Mouse (Mus musculus) liver, embryonic 13.5 days (tissue): ENCODE results near the gene Dcaf12. TPM values are rescaled to one million over a fixed set of nuclear protein-coding genes. Genes with fewer than 3 reads are reported as not detected.
A peak's percentile ranks its signal among the peaks of the same experiment; 100 is the strongest.

Experiments
- ATAC-seq: fragments of 200-750 bp; cut with Nextera tagmentation; 2 replicates; pipeline ENCODE4 v1.8.0; 2017; ENCODE audit warnings: low read depth, mild to moderate bottlenecking, moderate number of reproducible peaks, moderate library complexity
- DNase-seq: peaks from one replicate; pipeline ENCODE4 v3.0.0; 2022
- H3K27ac ChIP-seq: fragments of 300-500 bp; sonication (generic); 2 replicates; pipeline ENCODE4 v1.5.1; 2015; ENCODE audit warnings: moderate library complexity, mild to moderate bottlenecking, inconsistent platforms
- H3K27me3 ChIP-seq: fragments of 300-500 bp; sonication (generic); 2 replicates; pipeline ENCODE4 v1.6.1; 2015; ENCODE audit warnings: mild to moderate bottlenecking, inconsistent platforms
- H3K36me3 ChIP-seq: fragments of 300-500 bp; sonication (generic); 2 replicates; pipeline ENCODE4 v1.6.1; 2015; ENCODE audit warnings: mild to moderate bottlenecking, inconsistent platforms
- H3K4me1 ChIP-seq: fragments of 300-500 bp; sonication (generic); replicated peaks from 2 replicates; pipeline ENCODE4 v1.6.1; 2015; ENCODE audit warnings: inconsistent platforms
- H3K4me2 ChIP-seq: fragments of 300-500 bp; sonication (generic); 2 replicates; pipeline ENCODE4 v1.6.1; 2015; ENCODE audit warnings: inconsistent platforms, mild to moderate bottlenecking, moderate library complexity
- H3K4me3 ChIP-seq: fragments of 300-500 bp; sonication (generic); replicated peaks from 2 replicates; pipeline ENCODE4 v1.5.1; 2015; ENCODE audit warnings: mild to moderate bottlenecking, inconsistent platforms
- H3K9ac ChIP-seq: fragments of 300-500 bp; sonication (generic); 2 replicates; pipeline ENCODE4 v1.6.1; 2015; ENCODE audit warnings: mild to moderate bottlenecking, inconsistent platforms
- H3K9me3 ChIP-seq: fragments of 300-500 bp; sonication (generic); replicated peaks from 2 replicates; pipeline ENCODE4 v1.6.1; 2016; ENCODE audit warnings: inconsistent platforms
- WGBS: fragments of 180-500 bp; shearing (Covaris S2); methylation state at CpG from one replicate; pipeline ENCODE4 v1.1.7; 2015; ENCODE audit not compliant: insufficient replicate concordance; 5-methylcytosine and 5-hydroxymethylcytosine counted together
- polyA plus RNA-seq: library from polyadenylated mRNA; unstranded; fragments of >200 nt; fragmentation: Nextera tagmentation; extraction: Ambion mirVana; gene quantifications from 2 replicates; pipeline ENCODE4 v1.2.1, GENCODE M21; 2015

Gene Dcaf12
- polyA plus RNA-seq, 1 experiment from 2014 or later: 66.0 TPM

- Histone ChIP-seq H3K9ac (no peak overlapping the region), H3K9me3 (no peaks in the 10 kb centered on the region), H3K36me3 (peaks cover 96% of the 10 kb centered on the region), H3K27me3 (no peaks in the 10 kb centered on the region), H3K4me3 (no peak overlapping the region), H3K4me1 (peaks cover 65% of the 10 kb centered on the region), H3K27ac (no peak overlapping the region), H3K4me2 (no peak overlapping the region)
- no peak for ATAC-seq
- DNase-seq: no peak
- 69% methylated on average over 6 of the region's 6 CpGs for WGBS
Measured at GRCm38 (mm10) chr4:41307406-41307805, 7.3 kb downstream of the Dcaf12 start.

DNA sequence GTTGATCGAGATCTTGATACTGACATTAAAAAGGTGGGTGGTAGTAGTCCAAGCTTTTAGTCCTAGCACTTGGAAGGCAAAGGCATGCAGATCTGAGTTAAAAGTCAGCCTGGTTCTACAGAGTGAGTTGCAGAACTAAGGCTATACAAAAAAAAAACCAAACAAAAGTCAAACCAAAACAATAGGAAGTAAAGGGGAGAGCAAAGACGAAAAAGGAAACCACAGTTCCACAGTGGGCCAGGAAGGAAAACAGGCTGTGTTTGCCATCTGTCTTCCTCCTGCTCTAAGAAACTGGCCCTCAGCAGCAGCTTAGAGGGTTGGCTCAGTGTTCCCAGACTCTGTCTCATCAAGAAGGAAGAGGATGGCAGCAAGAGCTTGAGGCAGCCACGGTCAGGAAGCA, 10.4 kb downstream of the Dcaf12 start:
- peaks cover 96% of the 10 kb centered on the region for H3K36me3 ChIP-seq
- no peak overlapping the region for H3K4me3 ChIP-seq
- H3K4me1 ChIP-seq: peaks cover 45% of the 10 kb centered on the region

GRCm38 (mm10) chr4:41303671-41304070, 11.0 kb downstream of the Dcaf12 start:
- Histone ChIP-seq H3K4me1 (peaks cover 47% of the 10 kb centered on the region), H3K36me3 (peaks cover 96% of the 10 kb centered on the region), H3K9me3 (no peaks in the 10 kb centered on the region), H3K27me3 (no peaks in the 10 kb centered on the region), H3K27ac (no peak overlapping the region), H3K4me3 (no peak overlapping the region), H3K9ac (no peak overlapping the region), H3K4me2 (no peak overlapping the region)
- no peak for DNase-seq
- 80% methylated on average over 7 of the region's 7 CpGs for WGBS
- peak; percentile 49 for ATAC-seq

More for the DNA sequence above, 10.4 kb downstream of the Dcaf12 start:
- no peak overlapping the region for H3K4me2 ChIP-seq
- DNase-seq (no peak), ATAC-seq (no peak)
- H3K27me3 ChIP-seq: no peaks in the 10 kb centered on the region
- H3K27ac ChIP-seq: peak overlapping the region; percentile 15; the same call in 1 of the 2 replicates
- no peak overlapping the region for H3K9ac ChIP-seq
- 33% methylated on average over 3 of the region's 3 CpGs for WGBS
- H3K9me3 ChIP-seq: no peaks in the 10 kb centered on the region

DNA sequence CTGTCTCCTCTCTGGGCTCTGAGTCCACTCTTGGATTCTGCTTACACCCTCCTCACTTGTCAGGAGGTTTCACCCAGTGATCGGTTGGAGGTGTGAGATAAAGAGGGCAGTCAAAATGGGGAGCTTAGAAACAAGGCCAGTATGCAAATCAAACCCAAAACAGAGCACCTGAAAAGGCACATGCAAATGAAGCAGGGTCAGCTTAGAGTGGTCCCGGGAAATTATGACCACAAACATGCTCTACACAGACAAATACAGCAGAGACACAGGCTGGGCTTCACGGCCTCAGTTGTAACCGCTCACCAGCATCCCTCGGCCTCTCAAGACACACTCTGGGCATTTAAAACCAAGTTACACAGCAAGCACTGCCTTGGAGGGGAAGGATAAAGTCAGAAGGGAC, 15.7 kb downstream of the Dcaf12 start:
- Histone ChIP-seq H3K9me3 (no peaks in the 10 kb centered on the region), H3K36me3 (peaks cover 99% of the 10 kb centered on the region), H3K27ac (no peak overlapping the region), H3K9ac (no peak overlapping the region), H3K4me2 (no peak overlapping the region), H3K4me3 (no peak overlapping the region), H3K27me3 (no peaks in the 10 kb centered on the region), H3K4me1 (peaks cover 10% of the 10 kb centered on the region)
- DNase-seq (no peak), ATAC-seq (no peak)
- WGBS: 87% methylated on average over 5 of the region's 5 CpGs

- Histone ChIP-seq H3K4me2 (no peak overlapping the region), H3K36me3 (peaks cover 99% of the 10 kb centered on the region), H3K4me1 (0 out of 2 replicates have a peak, but pooled peaks cover 5% of the 10 kb centered on the region), H3K9me3 (no peaks in the 10 kb centered on the region), H3K9ac (no peak overlapping the region), H3K27me3 (no peaks in the 10 kb centered on the region), H3K4me3 (no peak overlapping the region), H3K27ac (no peak overlapping the region)
- ATAC-seq: no peak
- DNase-seq: no peak
- whole genome bisulfite sequencing: 90% methylated on average over 7 of the region's 7 CpGs
Measured at GRCm38 (mm10) chr4:41295960-41296359, 18.7 kb downstream of the Dcaf12 start.

GRCm38 (mm10) chr4:41295507-41295906, 19.2 kb downstream of the Dcaf12 start:
- Histone ChIP-seq H3K9ac (no peak overlapping the region), H3K4me1 (0 out of 2 replicates have a peak, but pooled peaks cover 5% of the 10 kb centered on the region), H3K27me3 (no peaks in the 10 kb centered on the region), H3K27ac (no peak overlapping the region), H3K4me2 (no peak overlapping the region), H3K36me3 (peaks cover 99% of the 10 kb centered on the region), H3K4me3 (no peak overlapping the region), H3K9me3 (no peaks in the 10 kb centered on the region)
- WGBS: 90% methylated on average over 11 of the region's 11 CpGs
- no peak for ATAC-seq
- no peak for DNase-seq

DNA sequence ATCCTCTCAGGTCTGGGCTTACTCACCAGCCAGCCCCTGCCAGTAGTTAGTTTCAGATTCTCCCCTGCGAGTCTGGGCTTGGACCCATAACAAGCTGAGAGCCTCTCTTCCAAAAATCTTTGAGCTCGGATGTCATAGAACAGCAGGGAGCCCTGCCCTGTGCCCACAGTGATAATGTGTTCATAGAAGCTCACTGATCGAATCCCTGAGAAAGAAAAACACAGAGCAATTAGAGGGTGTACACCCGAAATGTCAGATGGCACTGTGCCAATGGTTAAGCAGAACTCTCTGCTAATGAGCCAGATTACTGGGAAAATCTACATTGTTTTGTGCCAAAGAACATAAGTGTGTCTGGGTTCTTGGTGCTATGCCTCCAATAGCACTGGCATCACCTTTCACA, 20.8 kb downstream of the Dcaf12 start:
- peaks cover 94% of the 10 kb centered on the region for H3K36me3 ChIP-seq
- ATAC-seq: no peak
- WGBS: 86% methylated on average over 4 of the region's 4 CpGs

GRCm38 (mm10) chr4:41289802-41290201, 24.9 kb downstream of the Dcaf12 start:
- ATAC-seq (no peak), DNase-seq (no peak)
- H3K9ac ChIP-seq: no peak overlapping the region
- no peak overlapping the region for H3K4me2 ChIP-seq
- no peak overlapping the region for H3K4me3 ChIP-seq
- H3K27me3 ChIP-seq: no peaks in the 10 kb centered on the region
- H3K9me3 ChIP-seq: no peaks in the 10 kb centered on the region
- WGBS: 89% methylated on average over 7 of the region's 7 CpGs
- H3K27ac ChIP-seq: 0 out of 2 replicates have a peak overlapping the region, but pooled peaks have one; percentile 15
- peaks cover 54% of the 10 kb centered on the region for H3K36me3 ChIP-seq
- no peaks in the 10 kb centered on the region for H3K4me1 ChIP-seq

More for the DNA sequence above, 20.8 kb downstream of the Dcaf12 start:
- Histone ChIP-seq H3K27ac (no peak overlapping the region), H3K27me3 (no peaks in the 10 kb centered on the region), H3K4me2 (no peak overlapping the region), H3K4me1 (0 out of 2 replicates have a peak, but pooled peaks cover 1% of the 10 kb centered on the region), H3K4me3 (no peak overlapping the region), H3K9ac (no peak overlapping the region), H3K9me3 (no peaks in the 10 kb centered on the region)
- no peak for DNase-seq

DNA sequence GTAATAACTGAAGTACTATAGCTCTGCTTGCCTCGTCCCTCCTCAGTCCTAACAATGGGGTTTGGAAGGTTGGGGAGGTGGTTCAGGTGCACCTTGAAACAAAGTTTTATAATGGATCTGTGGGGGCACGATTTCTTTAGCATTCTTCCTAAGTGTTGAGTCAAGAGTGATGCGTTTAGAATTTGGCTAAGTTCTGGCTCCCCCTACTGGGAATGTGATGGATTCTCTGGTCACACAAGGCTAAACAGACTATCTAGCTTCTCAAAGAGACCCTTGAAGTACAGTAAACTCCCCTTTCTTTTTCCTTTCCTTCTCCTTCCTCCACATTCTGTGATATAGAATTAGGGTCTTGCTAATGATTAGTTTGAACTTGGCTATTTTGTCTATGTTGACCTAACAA, 28.3 kb downstream of the Dcaf12 start:
- Histone ChIP-seq H3K9ac (no peak overlapping the region), H3K27me3 (no peaks in the 10 kb centered on the region), H3K9me3 (no peaks in the 10 kb centered on the region), H3K4me3 (no peak overlapping the region), H3K4me1 (no peaks in the 10 kb centered on the region), H3K4me2 (no peak overlapping the region), H3K27ac (no peak overlapping the region), H3K36me3 (peaks cover 20% of the 10 kb centered on the region)
- ATAC-seq (no peak), DNase-seq (peak; percentile 21)
- WGBS: 10% methylated on average over 3 of the region's 3 CpGs

DNA sequence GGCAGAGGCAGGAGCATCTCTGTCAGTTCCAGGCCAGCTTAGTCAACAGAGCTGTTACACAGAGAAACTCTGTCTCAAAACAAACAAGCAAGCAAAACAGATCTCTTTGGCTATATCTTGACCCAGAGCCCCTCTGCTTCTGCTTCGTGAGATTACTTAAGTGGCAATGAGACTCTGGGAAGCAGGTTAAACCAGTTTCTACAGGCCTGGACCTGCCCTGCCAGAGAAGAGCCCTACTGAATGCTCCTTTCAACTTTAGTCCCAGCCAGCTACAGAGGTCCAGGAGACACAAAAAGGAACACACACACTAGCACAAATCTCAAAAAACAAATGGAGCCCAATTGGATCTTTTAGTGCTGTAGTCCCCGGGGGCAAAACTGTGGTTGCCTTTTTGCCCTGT, 30.6 kb downstream of the Dcaf12 start:
- Histone ChIP-seq H3K27me3 (no peaks in the 10 kb centered on the region), H3K9me3 (no peaks in the 10 kb centered on the region), H3K36me3 (no peaks in the 10 kb centered on the region), H3K27ac (no peak overlapping the region), H3K4me1 (no peaks in the 10 kb centered on the region), H3K9ac (no peak overlapping the region), H3K4me3 (no peak overlapping the region), H3K4me2 (no peak overlapping the region)
- ATAC-seq (no peak), DNase-seq (no peak)
- 74% methylated on average over 2 of the region's 2 CpGs for WGBS

DNA sequence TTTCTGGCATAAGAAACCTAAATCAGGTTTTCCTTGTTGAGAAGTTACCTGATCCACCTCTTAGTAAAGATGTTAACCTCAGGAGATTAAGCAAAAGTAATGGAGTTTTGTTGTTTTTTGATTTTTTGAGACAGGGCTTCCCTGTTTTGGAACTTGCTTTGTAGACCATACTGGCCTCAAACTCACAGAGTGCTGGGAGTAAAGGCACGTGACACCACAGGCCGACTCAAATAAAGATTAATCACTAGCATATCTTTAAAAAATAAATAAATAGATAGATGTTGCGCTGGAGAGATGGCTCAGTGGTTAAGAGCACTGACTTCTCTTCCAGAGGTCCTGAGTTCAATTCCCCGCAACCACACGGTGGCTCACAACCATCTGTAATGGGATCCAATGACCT, 38.8 kb downstream of the Dcaf12 start:
- Histone ChIP-seq H3K27ac (peak overlapping the region; percentile 92), H3K9me3 (no peaks in the 10 kb centered on the region), H3K4me1 (peaks cover 40% of the 10 kb centered on the region), H3K4me3 (peak overlapping the region; percentile 85), H3K4me2 (peak overlapping the region; percentile 87), H3K36me3 (peaks cover 4% of the 10 kb centered on the region), H3K9ac (peak overlapping the region; percentile 92), H3K27me3 (no peaks in the 10 kb centered on the region)
- WGBS: 69% methylated on average over 5 of the region's 5 CpGs
- DNase-seq (no peak), ATAC-seq (no peak)
